Mouse (Mus musculus) megakaryocyte, embryonic 14.5 days (primary cell): ENCODE measurements around the gene Mthfsd. TPM values are rescaled to one million over a fixed set of nuclear protein-coding genes. Genes with fewer than 3 reads are reported as not detected.
A peak's percentile ranks its signal among the peaks of the same experiment; 100 is the strongest.

ENCODE experiments used
- H3K27me3 ChIP-seq: replicated peaks from 2 replicates; pipeline ENCODE3; 2012; ENCODE audit warnings: inconsistent platforms
- H3K36me3 ChIP-seq: replicated peaks from 2 replicates; pipeline ENCODE3; 2012; ENCODE audit warnings: low read length, inconsistent platforms, mixed read lengths
- H3K4me1 ChIP-seq: 2 replicates; pipeline ENCODE4 v1.6.1; 2012; ENCODE audit warnings: inconsistent platforms
- H3K4me3 ChIP-seq: replicated peaks from 2 replicates; pipeline ENCODE3; 2012; ENCODE audit warnings: moderate library complexity, mild to moderate bottlenecking, inconsistent platforms
- H3K9me3 ChIP-seq: 2 replicates; pipeline ENCODE4 v1.6.1; 2012; ENCODE audit warnings: inconsistent platforms
- FLI1 ChIP-seq: IDR thresholded peaks from 2 replicates; pipeline ENCODE4 v1.6.1; 2012; ENCODE audit warnings: low read length, inconsistent platforms, mixed read lengths
- GATA1 ChIP-seq: IDR thresholded peaks from 3 replicates; pipeline ENCODE4 v1.6.1; 2012; ENCODE audit warnings: mixed read lengths, low read length, inconsistent platforms, borderline replicate concordance
- polyA plus RNA-seq: library from polyadenylated mRNA; stranded (reverse); fragments of >175 nt; gene quantifications from 2 replicates; pipeline ENCODE4 v1.2.3, GENCODE M21; 2012; ENCODE audit warnings: low replicate concordance; ENCODE audit not compliant: insufficient read depth

Gene Mthfsd
- polyA plus RNA-seq, 1 experiment, result 66.9 TPM

GRCm38 (mm10) chr8:121115136-121115535 is 6.9 kb upstream of the Mthfsd start:
- Histone ChIP-seq H3K4me3 (no peak overlapping the region), H3K27me3 (peaks cover 84% of the 10 kb centered on the region), H3K4me1 (peaks cover 32% of the 10 kb centered on the region), H3K36me3 (no peaks in the 10 kb centered on the region), H3K9me3 (peaks cover 13% of the 10 kb centered on the region)
- TF ChIP-seq FLI1 (no peak), GATA1 (no peak)

GRCm38 (mm10) chr8:121113261-121113660 is 5.1 kb upstream of the Mthfsd start:
- Histone ChIP-seq H3K27me3 (peaks cover 66% of the 10 kb centered on the region), H3K4me1 (peaks cover 44% of the 10 kb centered on the region), H3K4me3 (peak overlapping the region; percentile 40), H3K9me3 (peaks cover 13% of the 10 kb centered on the region), H3K36me3 (no peaks in the 10 kb centered on the region)
- TF ChIP-seq FLI1 (no peak), GATA1 (no peak)

GRCm38 (mm10) chr8:121111145-121111907 is 3.1 kb upstream of the Mthfsd start:
- Histone ChIP-seq H3K36me3 (peaks cover 4% of the 10 kb centered on the region), H3K4me1 (peaks cover 43% of the 10 kb centered on the region), H3K9me3 (peaks cover 2% of the 10 kb centered on the region), H3K4me3 (no peak overlapping the region), H3K27me3 (peaks cover 47% of the 10 kb centered on the region)
- TF ChIP-seq GATA1 (no peak), FLI1 (no peak)

DNA sequence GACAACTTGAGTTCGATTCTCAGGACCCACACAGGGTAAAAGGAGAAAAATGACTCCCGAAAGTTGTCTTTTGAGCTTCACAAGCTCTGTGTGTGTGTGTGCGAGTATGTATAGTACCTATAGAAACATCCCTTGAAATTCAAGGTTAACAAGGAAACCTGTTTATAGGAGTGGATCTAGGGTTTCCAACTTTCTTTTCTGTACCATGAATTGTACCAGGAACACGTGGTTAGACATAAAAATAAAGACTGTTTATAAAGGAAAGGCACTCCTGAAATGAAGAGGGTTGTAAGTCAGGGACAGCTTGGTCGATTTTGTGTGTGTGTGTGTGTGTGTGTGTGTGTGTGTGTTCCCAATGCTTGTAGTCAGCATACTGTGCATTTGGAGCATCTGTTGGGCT is 465 bp upstream of the Mthfsd start:
- Histone ChIP-seq H3K36me3 (peaks cover 29% of the 10 kb centered on the region), H3K4me3 (peak overlapping the region; percentile 97), H3K9me3 (no peaks in the 10 kb centered on the region), H3K27me3 (peaks cover 22% of the 10 kb centered on the region), H3K4me1 (peaks cover 44% of the 10 kb centered on the region)
- TF ChIP-seq FLI1, result no peak
- TF ChIP-seq GATA1, result no peak

GRCm38 (mm10) chr8:121104049-121104818 is 4.0 kb downstream of the Mthfsd start:
- Histone ChIP-seq H3K4me1 (peaks cover 34% of the 10 kb centered on the region), H3K4me3 (no peak overlapping the region), H3K9me3 (no peaks in the 10 kb centered on the region), H3K27me3 (no peaks in the 10 kb centered on the region), H3K36me3 (peaks cover 73% of the 10 kb centered on the region)
- TF ChIP-seq GATA1 (no peak), FLI1 (no peak)

DNA sequence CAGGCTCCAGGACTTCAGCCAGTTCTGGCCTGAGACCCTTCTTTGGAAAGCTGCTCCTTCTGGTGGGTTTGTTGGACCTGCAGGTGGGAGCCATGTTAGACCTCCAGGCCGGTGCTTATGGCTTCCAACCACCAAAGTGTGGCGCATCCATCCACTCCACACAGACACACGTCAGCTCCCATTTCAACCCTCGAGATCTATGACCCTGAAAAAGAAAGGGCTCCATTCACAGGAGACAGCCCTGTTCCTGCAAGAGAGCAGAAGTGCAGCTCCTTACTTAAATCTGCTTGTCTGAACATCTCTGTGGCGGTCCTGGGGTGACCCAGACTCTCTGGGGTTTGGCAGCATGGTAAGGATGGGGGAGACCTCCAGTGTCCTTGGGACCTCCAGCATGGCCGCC is 14.7 kb downstream of the Mthfsd start:
- H3K36me3 ChIP-seq, result peaks cover 21% of the 10 kb centered on the region
- peaks cover 66% of the 10 kb centered on the region for H3K27me3 ChIP-seq
- H3K4me3 ChIP-seq, result no peak overlapping the region
- TF ChIP-seq FLI1 (no peak), GATA1 (no peak)
- peaks cover 4% of the 10 kb centered on the region; the same call in 1 of the 2 replicates for H3K4me1 ChIP-seq
- H3K9me3 ChIP-seq, result peaks cover 7% of the 10 kb centered on the region; the same call in 1 of the 2 replicates

GRCm38 (mm10) chr8:121092627-121093026 is 15.6 kb downstream of the Mthfsd start:
- peaks cover 12% of the 10 kb centered on the region for H3K36me3 ChIP-seq
- H3K27me3 ChIP-seq, result peaks cover 73% of the 10 kb centered on the region
- TF ChIP-seq FLI1, result no peak
- no peak for TF ChIP-seq GATA1

GRCm38 (mm10) chr8:121092141-121092540 is 16.1 kb downstream of the Mthfsd start:
- TF ChIP-seq FLI1, result no peak
- H3K27me3 ChIP-seq, result peaks cover 78% of the 10 kb centered on the region
- no peak overlapping the region for H3K4me3 ChIP-seq
- H3K4me1 ChIP-seq, result peaks cover 4% of the 10 kb centered on the region; the same call in 1 of the 2 replicates
- peaks cover 7% of the 10 kb centered on the region; the same call in 1 of the 2 replicates for H3K9me3 ChIP-seq
- peaks cover 7% of the 10 kb centered on the region for H3K36me3 ChIP-seq

More at GRCm38 (mm10) chr8:121092627-121093026, 15.6 kb downstream of the Mthfsd start:
- Histone ChIP-seq H3K9me3 (peaks cover 7% of the 10 kb centered on the region; the same call in 1 of the 2 replicates), H3K4me1 (peaks cover 4% of the 10 kb centered on the region; the same call in 1 of the 2 replicates), H3K4me3 (peak overlapping the region; percentile 77)

- no peaks in the 10 kb centered on the region for H3K36me3 ChIP-seq
- peaks cover 4% of the 10 kb centered on the region; the same call in 1 of the 2 replicates for H3K4me1 ChIP-seq
- H3K27me3 ChIP-seq, result peaks cover 92% of the 10 kb centered on the region
- no peak for TF ChIP-seq GATA1
- no peak for TF ChIP-seq FLI1
- H3K4me3 ChIP-seq, result no peak overlapping the region
- no peaks in the 10 kb centered on the region for H3K9me3 ChIP-seq
Observed at GRCm38 (mm10) chr8:121090716-121091115, 17.5 kb downstream of the Mthfsd start.
